Mouse (Mus musculus): Measurements from ENCODE around the gene Mpst. TPM values are rescaled to one million over a fixed set of nuclear protein-coding genes. Genes with fewer than 3 reads are reported as not detected.

Gene Mpst
- polyA plus RNA-seq, 1 experiment from 2014 or later: 2.2 TPM

DNA sequence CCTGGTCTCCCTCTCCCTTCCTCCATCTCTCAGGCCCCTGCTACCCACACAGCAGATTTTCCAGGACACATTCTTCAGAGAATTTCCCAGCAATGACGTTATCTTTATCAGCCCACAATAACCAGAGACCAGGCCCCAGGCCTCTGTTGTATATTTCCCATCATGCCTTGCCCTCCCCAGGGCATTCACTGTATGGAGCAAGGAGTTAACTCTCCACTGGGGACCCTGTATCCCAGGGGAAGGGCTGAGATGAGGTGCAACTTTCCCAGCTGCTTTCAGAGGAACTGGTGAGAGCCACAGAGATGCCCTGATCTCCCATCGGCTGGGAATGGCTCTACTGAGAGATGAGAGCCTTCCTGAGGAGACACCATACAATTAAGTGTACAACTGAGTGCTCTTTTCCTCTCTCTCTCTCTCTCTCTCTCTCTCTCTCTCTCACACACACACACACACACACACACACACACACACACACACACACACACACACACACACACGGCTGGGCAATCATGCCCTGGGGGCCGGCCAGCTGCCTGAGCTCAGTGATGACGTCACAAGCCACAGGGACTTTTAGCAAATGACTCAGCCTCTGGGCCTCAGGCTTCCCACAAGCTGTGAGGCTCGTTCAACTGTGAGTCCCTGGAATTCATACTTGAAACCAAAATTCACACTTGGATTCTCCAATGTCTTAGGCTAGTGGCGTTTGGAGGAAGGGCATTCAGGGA is 43.6 kb downstream of the Mpst start:
- 25% methylated on average over 7 of the region's 7 CpGs for WGBS
- no peak; the same call in 1 of the 2 replicates for ATAC-seq (ENCODE audit: insufficient number of reproducible peaks, insufficient read depth, low FRiP score, low read depth)
- H3K27ac ChIP-seq (replicated peaks in 1 of 2; ENCODE audit: control insufficient read depth in 1 of 2, insufficient read depth in 1 of 2, low read depth in 2 of 2, low read length in 2 of 2): peak overlapping the region; percentile 73 to 86
- 0 out of 2 replicates have a peak overlapping the region, but pooled peaks have one; percentile 18 for H3K9ac ChIP-seq (ENCODE audit: low read length)
- no peak overlapping the region for H3K4me3 ChIP-seq (ENCODE audit: control insufficient read depth in 1 of 2, insufficient read depth in 1 of 2, low read depth in 1 of 2, low read length in 2 of 2)
- peaks cover 12 to 22% of the 10 kb centered on the region in 2 experiments for H3K4me1 ChIP-seq (ENCODE audit: control insufficient read depth in 2 of 2, insufficient read depth in 2 of 2, low read length in 2 of 2)
- no peak overlapping the region for H3K4me2 ChIP-seq (ENCODE audit: low read length)
- no peaks in the 10 kb centered on the region for H3K9me3 ChIP-seq (ENCODE audit: control insufficient read depth, low read length)
- no peaks in the 10 kb centered on the region for H3K36me3 ChIP-seq (ENCODE audit: control insufficient read depth, insufficient read depth, low read length)
- no peaks in the 10 kb centered on the region for H3K27me3 ChIP-seq (ENCODE audit: control insufficient read depth, insufficient read depth, low read length)

- H3K27me3 ChIP-seq (ENCODE audit: control insufficient read depth, insufficient read depth, low read length): no peaks in the 10 kb centered on the region
- H3K36me3 ChIP-seq (ENCODE audit: control insufficient read depth, insufficient read depth, low read length): no peaks in the 10 kb centered on the region
- ATAC-seq (ENCODE audit: insufficient number of reproducible peaks, insufficient read depth, low FRiP score, low read depth): no peak
- WGBS: 91% methylated on average over 6 of the region's 6 CpGs
- peak overlapping the region; percentile 34 to 86; a peak in 3 of 4 replicates for H3K27ac ChIP-seq (replicated peaks in 1 of 2; ENCODE audit: control insufficient read depth in 1 of 2, insufficient read depth in 1 of 2, low read depth in 2 of 2, low read length in 2 of 2)
- no peak overlapping the region for H3K4me2 ChIP-seq (ENCODE audit: low read length)
- H3K9ac ChIP-seq (ENCODE audit: low read length): no peak overlapping the region
- H3K4me3 ChIP-seq (ENCODE audit: control insufficient read depth in 1 of 2, insufficient read depth in 1 of 2, low read depth in 1 of 2, low read length in 2 of 2): no peak overlapping the region
- H3K9me3 ChIP-seq (ENCODE audit: control insufficient read depth, low read length): no peaks in the 10 kb centered on the region
- H3K4me1 ChIP-seq (ENCODE audit: control insufficient read depth in 2 of 2, insufficient read depth in 2 of 2, low read length in 2 of 2): peaks cover 12 to 22% of the 10 kb centered on the region in 2 experiments
These were observed 44.2 kb downstream of the Mpst start for GRCm38 (mm10) chr15:78450419-78450768.

GRCm38 (mm10) chr15:78451201-78451600 is 45.0 kb downstream of the Mpst start:
- H3K9me3 ChIP-seq (ENCODE audit: control insufficient read depth, low read length): no peaks in the 10 kb centered on the region
- H3K9ac ChIP-seq (ENCODE audit: low read length): no peak overlapping the region
- H3K4me1 ChIP-seq (ENCODE audit: control insufficient read depth in 2 of 2, insufficient read depth in 2 of 2, low read length in 2 of 2): peaks cover 12 to 22% of the 10 kb centered on the region in 2 experiments
- 58% methylated on average over 2 of the region's 2 CpGs for WGBS
- H3K27ac ChIP-seq (replicated peaks in 1 of 2; ENCODE audit: control insufficient read depth in 1 of 2, insufficient read depth in 1 of 2, low read depth in 2 of 2, low read length in 2 of 2): no peak overlapping the region
- H3K36me3 ChIP-seq (ENCODE audit: control insufficient read depth, insufficient read depth, low read length): no peaks in the 10 kb centered on the region
- no peak for ATAC-seq (ENCODE audit: insufficient number of reproducible peaks, insufficient read depth, low FRiP score, low read depth)
- H3K4me3 ChIP-seq (ENCODE audit: control insufficient read depth in 1 of 2, insufficient read depth in 1 of 2, low read depth in 1 of 2, low read length in 2 of 2): no peak overlapping the region
- H3K4me2 ChIP-seq (ENCODE audit: low read length): no peak overlapping the region
- H3K27me3 ChIP-seq (ENCODE audit: control insufficient read depth, insufficient read depth, low read length): no peaks in the 10 kb centered on the region

GRCm38 (mm10) chr15:78452929-78453328 is 46.7 kb downstream of the Mpst start:
- WGBS: 74% methylated on average over 3 of the region's 3 CpGs
- ATAC-seq (ENCODE audit: insufficient number of reproducible peaks, insufficient read depth, low FRiP score, low read depth): no peak

DNA sequence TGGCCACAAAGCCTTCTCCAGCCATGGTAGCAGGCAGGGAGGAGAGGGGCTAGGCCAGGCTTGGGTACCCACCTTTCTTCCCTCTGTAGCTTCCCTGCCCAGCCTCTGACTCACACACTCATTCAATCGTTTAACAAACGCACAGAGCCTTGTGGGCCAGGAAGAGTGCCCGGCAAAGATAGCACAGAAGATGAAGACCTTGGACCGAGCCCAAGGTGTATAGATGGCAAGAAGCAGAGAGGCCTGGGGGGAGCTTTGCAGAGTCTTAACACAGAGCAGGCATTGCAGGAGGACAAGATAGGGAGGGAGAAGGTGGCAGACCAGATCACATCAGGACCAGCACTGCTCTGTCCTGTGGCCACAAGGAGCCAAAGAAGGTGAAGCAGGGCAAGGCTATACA is 49.0 kb downstream of the Mpst start:
- H3K4me2 ChIP-seq (ENCODE audit: low read length): no peak overlapping the region
- H3K4me1 ChIP-seq (ENCODE audit: control insufficient read depth in 2 of 2, insufficient read depth in 2 of 2, low read length in 2 of 2): peaks cover 0 to 3% of the 10 kb centered on the region in 2 experiments; a peak in 3 of 4 replicates
- WGBS: 45% methylated on average over 4 of the region's 4 CpGs
- no peaks in the 10 kb centered on the region for H3K9me3 ChIP-seq (ENCODE audit: control insufficient read depth, low read length)
- ATAC-seq (ENCODE audit: insufficient number of reproducible peaks, insufficient read depth, low FRiP score, low read depth): no peak
- no peaks in the 10 kb centered on the region for H3K27me3 ChIP-seq (ENCODE audit: control insufficient read depth, insufficient read depth, low read length)
- no peaks in the 10 kb centered on the region for H3K36me3 ChIP-seq (ENCODE audit: control insufficient read depth, insufficient read depth, low read length)
- H3K9ac ChIP-seq (ENCODE audit: low read length): no peak overlapping the region
- no peak overlapping the region for H3K4me3 ChIP-seq (ENCODE audit: control insufficient read depth in 1 of 2, insufficient read depth in 1 of 2, low read depth in 1 of 2, low read length in 2 of 2)
- H3K27ac ChIP-seq (replicated peaks in 1 of 2; ENCODE audit: control insufficient read depth in 1 of 2, insufficient read depth in 1 of 2, low read depth in 2 of 2, low read length in 2 of 2): no peak overlapping the region

More at GRCm38 (mm10) chr15:78452929-78453328, 46.7 kb downstream of the Mpst start:
- H3K27me3 ChIP-seq (ENCODE audit: control insufficient read depth, insufficient read depth, low read length): no peaks in the 10 kb centered on the region
- no peak overlapping the region for H3K4me2 ChIP-seq (ENCODE audit: low read length)
- H3K4me1 ChIP-seq (ENCODE audit: control insufficient read depth in 2 of 2, insufficient read depth in 2 of 2, low read length in 2 of 2): peaks cover 12 to 22% of the 10 kb centered on the region in 2 experiments
- no peaks in the 10 kb centered on the region for H3K9me3 ChIP-seq (ENCODE audit: control insufficient read depth, low read length)
- H3K36me3 ChIP-seq (ENCODE audit: control insufficient read depth, insufficient read depth, low read length): no peaks in the 10 kb centered on the region
- H3K9ac ChIP-seq (ENCODE audit: low read length): no peak overlapping the region
- H3K27ac ChIP-seq (replicated peaks in 1 of 2; ENCODE audit: control insufficient read depth in 1 of 2, insufficient read depth in 1 of 2, low read depth in 2 of 2, low read length in 2 of 2): no peak overlapping the region
- no peak overlapping the region for H3K4me3 ChIP-seq (ENCODE audit: control insufficient read depth in 1 of 2, insufficient read depth in 1 of 2, low read depth in 1 of 2, low read length in 2 of 2)

DNA sequence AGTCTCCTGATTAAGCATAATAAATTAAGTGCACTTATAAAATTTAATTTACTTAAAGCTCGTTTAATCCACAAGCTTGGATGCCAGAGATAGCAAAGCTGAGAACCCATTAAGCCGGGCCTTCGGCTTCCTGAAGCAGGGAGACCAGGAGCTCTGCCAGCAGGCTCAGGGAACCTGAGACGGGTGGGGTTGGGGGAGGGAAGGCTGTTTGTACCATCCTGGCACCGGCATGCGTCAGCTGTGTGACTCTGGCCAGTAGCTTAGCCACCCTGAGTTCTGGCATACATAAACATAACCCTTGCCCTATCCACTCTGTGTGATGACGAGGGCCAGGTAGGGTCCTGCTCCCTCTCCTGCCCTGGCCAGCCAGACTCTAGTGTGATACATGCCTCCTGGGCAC is 49.8 kb downstream of the Mpst start:
- no peak overlapping the region for H3K9ac ChIP-seq (ENCODE audit: low read length)
- ATAC-seq (ENCODE audit: insufficient number of reproducible peaks, insufficient read depth, low FRiP score, low read depth): no peak
- no peaks in the 10 kb centered on the region for H3K9me3 ChIP-seq (ENCODE audit: control insufficient read depth, low read length)
- no peak overlapping the region for H3K27ac ChIP-seq (replicated peaks in 1 of 2; ENCODE audit: control insufficient read depth in 1 of 2, insufficient read depth in 1 of 2, low read depth in 2 of 2, low read length in 2 of 2)
- 60% methylated on average over 7 of the region's 7 CpGs for WGBS
- H3K4me2 ChIP-seq (ENCODE audit: low read length): no peak overlapping the region
- H3K4me1 ChIP-seq (ENCODE audit: control insufficient read depth in 2 of 2, insufficient read depth in 2 of 2, low read length in 2 of 2): no peaks in the 10 kb centered on the region; a peak in 1 of 4 replicates
- no peak overlapping the region for H3K4me3 ChIP-seq (ENCODE audit: control insufficient read depth in 1 of 2, insufficient read depth in 1 of 2, low read depth in 1 of 2, low read length in 2 of 2)
- H3K36me3 ChIP-seq (ENCODE audit: control insufficient read depth, insufficient read depth, low read length): no peaks in the 10 kb centered on the region
- no peaks in the 10 kb centered on the region for H3K27me3 ChIP-seq (ENCODE audit: control insufficient read depth, insufficient read depth, low read length)

DNA sequence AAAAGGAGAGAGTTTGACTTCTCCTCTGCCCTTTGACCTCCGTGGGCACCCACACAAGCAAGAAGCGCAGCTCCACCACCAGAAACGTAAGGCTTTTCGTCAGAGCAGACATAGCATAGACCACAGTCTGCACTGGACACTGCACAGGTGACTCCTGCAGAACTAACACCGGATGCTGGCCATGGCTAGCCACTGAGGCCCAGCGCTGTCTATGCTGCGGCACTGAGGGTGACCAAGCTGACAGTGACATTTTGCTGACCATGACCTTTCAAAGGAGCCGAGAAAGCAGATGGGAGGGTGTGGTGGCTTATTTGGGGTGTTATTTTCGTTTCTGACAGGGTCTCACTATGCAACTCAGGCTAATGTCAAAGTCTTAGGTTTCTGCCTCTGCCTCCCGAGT is 51.0 kb downstream of the Mpst start:
- no peaks in the 10 kb centered on the region for H3K9me3 ChIP-seq (ENCODE audit: control insufficient read depth, low read length)
- H3K4me3 ChIP-seq (ENCODE audit: control insufficient read depth in 1 of 2, insufficient read depth in 1 of 2, low read depth in 1 of 2, low read length in 2 of 2): no peak overlapping the region
- no peak overlapping the region for H3K27ac ChIP-seq (replicated peaks in 1 of 2; ENCODE audit: control insufficient read depth in 1 of 2, insufficient read depth in 1 of 2, low read depth in 2 of 2, low read length in 2 of 2)
- no peak for ATAC-seq (ENCODE audit: insufficient number of reproducible peaks, insufficient read depth, low FRiP score, low read depth)
- H3K36me3 ChIP-seq (ENCODE audit: control insufficient read depth, insufficient read depth, low read length): no peaks in the 10 kb centered on the region
- WGBS: 77% methylated on average over 10 of the region's 10 CpGs
- no peak overlapping the region for H3K9ac ChIP-seq (ENCODE audit: low read length)
- no peak overlapping the region for H3K4me2 ChIP-seq (ENCODE audit: low read length)
- H3K27me3 ChIP-seq (ENCODE audit: control insufficient read depth, insufficient read depth, low read length): no peaks in the 10 kb centered on the region
- no peaks in the 10 kb centered on the region; a peak in 1 of 4 replicates for H3K4me1 ChIP-seq (ENCODE audit: control insufficient read depth in 2 of 2, insufficient read depth in 2 of 2, low read length in 2 of 2)

GRCm38 (mm10) chr15:78462981-78463380 is 56.8 kb downstream of the Mpst start:
- Histone ChIP-seq H3K4me2 (ENCODE audit: low read length) (no peak overlapping the region), H3K9ac (ENCODE audit: low read length) (no peak overlapping the region), H3K36me3 (ENCODE audit: control insufficient read depth, insufficient read depth, low read length) (no peaks in the 10 kb centered on the region), H3K4me1 (ENCODE audit: control insufficient read depth in 2 of 2, insufficient read depth in 2 of 2, low read length in 2 of 2) (peaks cover 3 to 7% of the 10 kb centered on the region in 2 experiments), H3K27ac (replicated peaks in 1 of 2; ENCODE audit: control insufficient read depth in 1 of 2, insufficient read depth in 1 of 2, low read depth in 2 of 2, low read length in 2 of 2) (no peak overlapping the region), H3K4me3 (ENCODE audit: control insufficient read depth in 1 of 2, insufficient read depth in 1 of 2, low read depth in 1 of 2, low read length in 2 of 2) (no peak overlapping the region), H3K27me3 (ENCODE audit: control insufficient read depth, insufficient read depth, low read length) (no peaks in the 10 kb centered on the region; the same call in 1 of the 2 replicates), H3K9me3 (ENCODE audit: control insufficient read depth, low read length) (no peaks in the 10 kb centered on the region)
- 35% methylated on average over 2 of the region's 2 CpGs for WGBS
- no peak for ATAC-seq (ENCODE audit: insufficient number of reproducible peaks, insufficient read depth, low FRiP score, low read depth)
